Mouse (Mus musculus): ENCODE measurements around the gene Tnpo1. TPM values are rescaled to one million over a fixed set of nuclear protein-coding genes. Genes with fewer than 3 reads are reported as not detected.
A peak's percentile ranks its signal among the peaks of the same experiment; 100 is the strongest.
"Not testable (repeated sequence)": the region's sequence is repeated elsewhere in the genome, so short reads cannot be mapped to it uniquely, and the experiment has no call there.

Tnpo1 gene
- total RNA-seq, 2 experiments from 2014 or later = 91.7 to 99.7 TPM

DNA sequence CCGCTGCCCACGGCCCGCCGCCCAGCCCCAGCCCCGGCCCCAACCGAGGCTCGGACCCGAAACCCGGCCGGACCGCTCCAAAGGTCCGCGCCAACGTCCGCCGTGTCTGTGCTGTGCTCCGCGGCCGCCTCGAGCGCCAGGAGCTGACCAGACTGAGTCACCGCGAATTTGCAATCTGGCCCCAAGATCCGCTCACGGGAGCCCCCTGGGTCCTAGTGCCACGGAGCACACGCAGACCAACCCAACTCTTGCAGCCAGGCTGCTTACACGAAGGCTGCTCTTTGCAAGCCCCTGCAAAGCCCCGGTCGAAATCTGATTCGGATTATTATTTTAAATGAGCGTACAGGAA is 35.3 kb downstream of the Tnpo1 start:
- peak; percentile 76 to 88 for DNase-seq (ENCODE audit: low spot score in 2 of 2)

DNA sequence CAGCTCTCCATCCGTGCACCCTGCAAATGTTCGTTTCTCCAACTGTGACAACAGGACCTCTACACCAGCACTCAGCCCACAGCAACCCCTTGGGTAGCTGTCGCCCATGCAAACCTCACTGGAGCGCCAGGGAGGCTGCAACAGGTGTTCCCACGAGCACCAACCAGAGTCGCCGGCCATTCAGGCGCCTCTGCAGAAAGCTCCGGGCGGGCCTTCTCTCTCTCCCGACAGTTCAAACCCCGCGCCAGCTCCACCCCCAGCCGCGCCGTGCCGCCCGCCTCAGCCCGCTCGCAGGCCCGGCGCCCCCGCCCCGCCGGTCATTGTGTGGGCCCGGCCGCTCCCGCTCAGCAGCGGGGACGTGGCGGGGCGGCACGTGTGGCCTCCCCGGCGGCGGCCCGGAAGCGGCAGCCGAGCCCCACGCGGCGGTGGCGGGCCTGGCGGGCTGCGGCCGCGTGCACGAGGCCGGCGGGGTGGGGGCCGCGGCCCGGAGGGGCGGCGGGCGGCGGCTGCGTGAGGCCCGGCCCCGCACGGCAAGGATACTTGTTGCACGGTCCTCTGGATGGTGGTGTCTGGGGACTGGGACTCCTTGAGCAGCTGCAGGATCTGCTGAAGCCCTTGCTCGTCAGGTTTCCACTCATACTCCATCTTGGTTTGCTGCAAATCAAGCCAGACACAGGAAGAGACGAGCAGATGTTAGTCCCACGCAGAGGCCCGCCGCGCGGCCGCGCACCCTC is 35.9 kb downstream of the Tnpo1 start:
- peak; percentile 50 to 74 for DNase-seq (ENCODE audit: low spot score in 2 of 2)

GRCm38 (mm10) chr13:98889211-98889610 is 37.0 kb downstream of the Tnpo1 start:
- no peak for DNase-seq (ENCODE audit: low spot score in 2 of 2)

GRCm38 (mm10) chr13:98883774-98884173 is 42.4 kb downstream of the Tnpo1 start:
- DNase-seq (ENCODE audit: low spot score in 2 of 2) = no peak

DNA sequence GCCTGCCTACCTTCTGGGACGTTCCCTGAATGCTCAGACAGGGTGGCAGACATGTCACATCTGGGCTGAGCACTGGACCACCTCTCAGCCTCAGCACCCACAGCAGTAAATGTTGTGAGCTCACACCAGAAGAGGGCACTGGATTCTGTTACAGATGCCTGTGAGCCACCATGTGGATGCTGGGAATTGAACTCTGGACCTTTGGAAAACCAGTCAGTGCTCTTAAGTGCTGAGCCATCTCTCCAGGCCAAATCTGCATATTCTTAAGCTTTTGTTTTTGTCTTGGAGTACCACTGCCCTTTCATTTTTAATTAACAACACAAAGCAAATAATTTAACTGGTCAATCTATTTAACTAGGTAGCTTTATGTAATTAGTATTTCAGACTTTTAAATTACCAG is 44.2 kb downstream of the Tnpo1 start:
- DNase-seq (ENCODE audit: low spot score in 2 of 2) = no peak

DNA sequence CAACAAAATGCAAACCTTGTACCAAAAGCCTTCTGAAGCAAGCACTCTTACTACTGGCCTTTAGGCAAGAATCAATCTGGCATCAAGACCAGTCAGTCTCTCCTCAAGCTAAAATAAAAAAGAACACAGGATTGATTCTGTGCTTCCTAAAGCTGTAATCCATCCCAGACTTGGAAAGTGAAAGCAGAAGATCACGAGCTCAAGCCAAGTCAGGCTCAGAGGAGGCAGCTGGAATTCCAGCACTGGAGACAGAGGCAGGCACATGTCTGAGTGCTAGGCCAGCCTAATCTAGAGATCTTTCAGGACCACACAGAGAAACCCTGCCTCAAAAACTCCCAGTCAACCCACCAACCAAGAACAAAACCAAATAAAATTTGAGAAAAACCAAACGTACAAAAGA is 45.8 kb downstream of the Tnpo1 start:
- DNase-seq (ENCODE audit: low spot score in 2 of 2) = no peak

- no peak for DNase-seq (ENCODE audit: low spot score in 2 of 2)
Observed at GRCm38 (mm10) chr13:98879422-98879821, 46.8 kb downstream of the Tnpo1 start.

DNA sequence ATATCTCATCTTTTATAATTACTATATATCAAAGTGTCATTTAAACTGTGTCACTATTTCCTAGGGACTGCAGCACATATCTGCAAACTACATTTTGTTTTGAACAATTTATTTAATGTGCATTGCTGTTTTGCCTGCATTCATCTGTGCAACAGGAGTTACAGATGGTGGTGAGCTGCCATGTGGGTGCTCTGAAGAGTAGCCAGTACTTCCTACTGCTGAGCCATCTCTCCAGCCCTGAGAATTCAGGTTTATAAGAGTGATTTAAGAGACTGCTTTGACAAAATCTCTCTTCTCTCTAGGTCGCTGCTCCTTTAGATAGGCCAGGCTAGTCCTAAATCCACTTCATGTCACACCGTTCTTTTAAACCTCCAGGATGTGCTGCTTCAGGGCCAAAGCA is 49.0 kb downstream of the Tnpo1 start:
- DNase-seq (ENCODE audit: low spot score in 2 of 2) = no peak

DNA sequence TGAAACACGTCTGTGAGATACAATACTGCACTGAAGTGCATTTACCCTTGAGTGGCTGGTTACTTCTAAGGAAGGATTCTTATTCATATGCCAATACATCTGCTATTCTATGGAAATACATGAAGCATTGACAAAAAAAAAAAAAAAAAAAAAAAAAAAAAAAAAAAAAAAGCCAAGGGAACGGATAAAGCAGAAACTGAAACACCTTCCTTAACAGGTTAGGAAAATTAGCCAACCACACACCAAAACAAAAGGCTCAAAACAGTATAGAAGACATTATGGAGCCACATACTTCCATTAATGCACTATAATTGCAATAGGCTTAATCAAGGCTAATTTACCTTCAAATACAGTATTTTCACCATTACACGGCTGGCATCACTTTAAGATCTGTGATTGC is 51.5 kb downstream of the Tnpo1 start:
- DNase-seq (ENCODE audit: low spot score in 2 of 2) = no peak

- DNase-seq (ENCODE audit: low spot score in 2 of 2) = no peak
Observed at GRCm38 (mm10) chr13:98872273-98872847, 53.8 kb downstream of the Tnpo1 start.

DNA sequence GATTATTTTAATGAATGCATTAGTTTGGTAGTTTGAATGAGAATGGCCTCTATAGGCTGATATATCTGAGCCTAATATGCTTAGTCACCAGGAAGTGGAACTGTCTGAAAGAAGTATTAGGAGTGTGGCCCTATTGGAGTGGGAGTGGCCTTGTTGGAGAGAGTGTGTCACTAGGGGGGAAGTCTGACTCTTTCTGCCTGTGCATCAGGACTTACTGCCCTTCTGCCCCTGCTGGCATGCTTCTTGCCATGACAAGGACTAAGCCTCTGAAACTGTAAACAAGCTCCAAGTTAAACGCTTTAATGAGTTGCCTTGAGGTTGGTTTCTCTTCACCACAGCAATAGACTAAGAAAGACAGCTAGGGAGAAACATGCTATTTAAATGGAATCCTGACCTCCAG is 54.9 kb downstream of the Tnpo1 start:
- no peak for DNase-seq (ENCODE audit: low spot score in 2 of 2)

- no peak for DNase-seq (ENCODE audit: low spot score in 2 of 2)
Observed at GRCm38 (mm10) chr13:98868236-98868923, 57.8 kb downstream of the Tnpo1 start.

DNA sequence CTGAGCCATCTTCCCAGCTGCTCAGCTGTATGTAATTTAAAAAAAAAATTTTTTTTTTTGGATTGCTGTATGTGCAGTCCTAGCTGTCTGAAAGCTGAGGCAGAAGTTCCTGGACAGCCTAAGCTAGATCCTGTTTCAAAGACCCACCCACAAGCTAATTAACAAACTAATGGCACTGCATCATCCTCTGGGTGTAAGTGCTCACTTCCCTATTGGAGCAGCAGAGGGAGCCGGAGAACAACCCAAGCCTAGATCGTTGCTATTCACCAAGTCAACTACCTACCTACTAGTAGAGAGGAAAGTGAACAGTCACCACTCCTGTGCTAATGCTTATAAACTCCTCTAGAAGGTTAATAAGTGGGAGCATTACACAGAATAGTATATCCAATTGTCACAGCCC is 58.4 kb downstream of the Tnpo1 start:
- no peak for DNase-seq (ENCODE audit: low spot score in 2 of 2)

DNA sequence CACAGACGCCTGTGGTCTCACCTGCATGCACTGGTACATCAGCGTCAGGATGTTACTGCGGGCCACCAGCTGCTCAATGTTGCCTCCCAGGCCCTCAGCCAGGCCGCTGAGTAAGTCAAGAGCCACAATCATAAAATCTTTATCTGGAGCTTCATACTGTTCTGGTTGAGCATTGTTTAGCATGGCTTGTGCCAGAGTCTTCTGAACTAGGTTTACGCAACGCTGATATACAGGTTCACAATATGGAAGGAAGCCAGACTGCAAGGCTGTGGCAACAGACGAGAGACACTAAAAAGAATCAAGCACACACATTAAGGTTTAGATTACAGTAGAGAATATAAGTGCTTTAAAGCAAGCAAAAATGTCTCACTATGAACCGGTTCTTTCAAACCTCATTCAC is 70.9 kb downstream of the Tnpo1 start:
- no peak for DNase-seq (ENCODE audit: low spot score in 2 of 2)

DNA sequence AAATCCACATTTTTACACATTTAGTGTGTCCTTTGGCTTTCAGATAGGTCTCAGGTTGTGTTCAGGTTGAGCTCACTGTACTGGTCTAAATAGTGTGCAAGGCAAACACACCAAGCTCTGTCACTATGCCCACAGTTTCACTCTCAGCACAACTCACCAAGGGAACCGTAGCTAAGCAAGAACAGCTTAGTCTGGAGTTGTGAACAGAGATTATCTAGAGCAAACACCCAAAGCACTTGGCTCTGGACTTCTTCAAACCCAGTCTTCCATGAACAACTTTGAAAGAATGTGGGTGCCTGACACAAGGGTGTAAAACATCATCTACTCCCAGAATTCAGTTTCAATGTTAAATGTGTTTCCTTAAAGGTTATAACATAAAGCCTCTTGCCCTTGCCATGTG is 80.4 kb downstream of the Tnpo1 start:
- DNase-seq (ENCODE audit: low spot score in 2 of 2) = no peak

DNA sequence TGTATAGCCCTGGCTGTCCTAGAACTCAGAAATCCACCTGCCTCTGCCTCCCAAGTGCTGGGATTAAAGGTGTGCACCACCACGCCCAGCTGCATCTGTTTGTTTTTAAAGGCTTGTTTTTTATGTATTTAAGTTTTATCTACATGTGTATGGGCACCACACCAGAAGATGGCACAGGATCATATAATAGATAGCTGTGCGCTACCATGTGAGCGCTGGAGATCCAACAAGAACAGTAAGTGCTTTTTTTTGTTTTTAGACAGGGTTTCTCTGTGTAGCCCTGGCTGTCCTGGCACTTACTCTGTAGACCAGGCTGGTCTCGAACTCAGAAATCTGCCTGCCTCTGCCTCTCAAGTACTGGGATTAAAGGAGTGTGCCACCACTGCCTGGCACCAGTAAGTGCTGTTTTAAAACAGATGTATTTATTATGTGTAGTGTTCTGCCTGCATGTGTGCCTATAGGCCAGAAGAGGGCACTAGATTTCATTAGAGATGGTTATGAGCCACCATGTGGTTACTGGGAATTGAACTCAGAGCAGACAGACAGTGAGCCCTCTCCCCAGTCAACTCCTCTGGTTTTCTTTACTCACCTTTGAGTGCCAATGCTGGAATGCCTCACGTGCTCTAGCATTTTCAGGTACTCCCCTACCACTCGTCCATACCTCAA is 89.6 kb downstream of the Tnpo1 start:
- DNase-seq (ENCODE audit: low spot score in 2 of 2) = no peak

- no peak for DNase-seq (ENCODE audit: low spot score in 2 of 2)
Observed at GRCm38 (mm10) chr13:98835740-98836139, 90.4 kb downstream of the Tnpo1 start.

- DNase-seq (ENCODE audit: low spot score in 2 of 2) = no peak
Observed at GRCm38 (mm10) chr13:98834723-98835122, 91.5 kb downstream of the Tnpo1 start.

DNA sequence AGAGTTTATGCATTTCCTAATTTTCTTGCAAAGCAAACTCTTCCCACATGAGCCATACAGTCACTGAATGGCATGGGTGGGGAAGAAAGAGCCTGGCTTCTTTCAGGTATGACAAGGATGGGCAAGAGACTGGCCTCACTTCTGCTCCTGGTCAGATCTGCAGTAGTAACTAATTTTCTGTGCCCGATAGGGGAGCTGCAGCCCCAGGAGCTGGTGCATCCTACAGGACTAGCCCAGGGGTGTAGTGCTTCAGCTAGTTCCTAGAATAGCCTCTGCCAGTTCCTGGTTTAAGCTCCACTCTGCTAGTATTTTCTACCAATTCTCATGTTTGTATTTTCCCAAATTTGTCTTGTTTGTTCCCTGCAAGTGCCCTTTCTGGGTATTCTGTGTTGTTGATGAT is 92.0 kb downstream of the Tnpo1 start:
- no peak for DNase-seq (ENCODE audit: low spot score in 2 of 2)

GRCm38 (mm10) chr13:98832451-98833450 is 93.4 kb downstream of the Tnpo1 start:
- no peak for DNase-seq (ENCODE audit: low spot score in 2 of 2)

GRCm38 (mm10) chr13:98829026-98829425 is 97.2 kb downstream of the Tnpo1 start:
- not testable (repeated sequence) for DNase-seq (ENCODE audit: low spot score in 2 of 2)
